Mouse (Mus musculus) c-Kit-positive CD71-positive TER-119-negative erythroid progenitor cells, embryonic 14.5 days (primary cell): ENCODE data around the gene 4930404N11Rik.

Experiments used
- DNase-seq: peaks from one replicate; pipeline ENCODE4 v3.0.0-alpha.2; 2013; ENCODE audit warnings: low read depth

4930404N11Rik gene

GRCm38 (mm10) chr10:81365672-81366476 lies at the start of gene 4930404N11Rik:
Gene 4930404N11Rik, minus strand, starts transcription at chr10:81365816.
- DNase-seq: no peak

DNA sequence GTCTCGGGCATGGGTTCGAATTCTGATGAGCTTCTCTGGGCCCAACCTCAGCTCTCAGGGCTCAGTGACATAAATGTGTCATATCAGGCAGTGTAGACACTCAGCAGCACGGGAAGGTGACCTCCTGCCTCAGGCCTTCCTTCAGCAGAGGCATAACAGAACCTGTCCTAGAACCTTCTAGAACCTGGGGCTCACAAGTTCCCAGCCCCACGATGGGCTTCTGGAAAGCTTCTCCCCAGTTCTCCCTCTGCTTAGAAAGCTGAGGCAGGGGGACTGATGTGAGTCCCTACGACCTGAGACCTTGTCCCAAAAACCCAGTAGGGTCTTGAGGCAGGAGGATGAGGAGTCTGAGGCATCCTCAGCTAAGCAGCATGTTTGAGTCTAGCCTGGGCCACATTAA lies 49.5 kb upstream of the 4930404N11Rik start:
- DNase-seq: no peak

DNA sequence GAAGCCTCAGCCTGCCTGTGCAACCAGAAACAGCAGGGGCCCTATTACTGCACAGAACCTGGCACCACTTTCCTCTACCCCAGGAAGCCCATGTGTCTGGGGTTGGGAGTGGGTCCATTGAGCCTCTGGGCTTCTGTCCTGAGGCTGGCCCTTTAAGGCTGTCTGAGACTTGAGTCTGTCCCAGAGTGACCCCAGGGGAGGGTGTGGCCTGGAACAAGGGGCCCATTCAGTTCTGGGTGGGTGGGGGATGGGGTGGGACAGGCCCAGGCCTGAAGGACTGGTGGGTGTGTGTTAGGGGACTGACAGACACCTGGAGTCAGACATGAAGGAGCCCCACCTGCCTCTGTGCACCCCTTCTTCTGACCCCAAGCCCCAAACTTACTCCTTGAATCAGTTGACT lies 49.1 kb upstream of the 4930404N11Rik start:
- no peak for DNase-seq

DNA sequence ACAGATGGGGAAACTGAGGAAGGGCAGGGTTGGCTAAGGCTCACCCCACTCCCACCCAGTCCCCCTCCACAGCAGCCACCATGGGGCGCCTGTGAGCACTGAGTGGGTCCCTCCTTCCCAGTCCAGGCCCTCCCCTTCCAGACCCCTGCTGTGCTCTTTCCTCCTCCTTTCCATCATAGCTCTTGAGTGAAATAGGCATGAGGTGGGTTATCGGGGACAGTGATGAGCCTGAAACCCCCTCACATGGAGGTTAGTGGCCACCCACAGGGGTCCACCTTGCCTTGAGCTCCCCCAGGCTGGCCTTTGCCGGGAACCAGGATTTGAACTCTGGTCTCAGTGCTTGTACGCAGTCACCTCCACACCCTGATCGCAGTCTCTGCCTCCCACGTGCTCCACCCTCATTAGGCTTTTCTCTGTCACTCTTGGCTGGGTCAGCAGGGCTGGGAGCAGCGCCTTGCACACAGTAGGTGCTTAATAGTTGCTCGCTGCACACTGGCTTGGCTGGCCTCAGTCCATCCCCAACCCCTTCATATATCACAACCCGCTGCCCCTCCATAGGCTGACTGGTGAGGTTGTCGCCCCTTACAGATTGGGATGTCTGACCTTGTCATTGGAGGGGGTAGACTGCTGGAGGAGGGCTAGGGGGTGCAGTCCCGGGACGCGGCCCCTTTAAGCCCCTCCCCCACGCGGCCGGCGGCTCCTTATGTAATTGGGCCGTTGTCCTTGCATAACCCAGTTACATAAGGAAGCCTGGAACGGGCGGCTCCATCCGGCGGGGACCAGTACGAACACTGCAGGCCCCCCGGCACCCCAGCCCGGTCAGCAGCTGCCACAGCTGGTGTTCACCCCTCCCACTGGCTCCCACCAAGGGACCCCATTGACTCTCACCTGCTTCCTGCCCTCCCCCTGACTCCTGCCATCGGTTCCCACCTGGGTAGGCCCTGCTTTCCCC lies 48.0 kb upstream of the 4930404N11Rik start:
- no peak for DNase-seq

DNA sequence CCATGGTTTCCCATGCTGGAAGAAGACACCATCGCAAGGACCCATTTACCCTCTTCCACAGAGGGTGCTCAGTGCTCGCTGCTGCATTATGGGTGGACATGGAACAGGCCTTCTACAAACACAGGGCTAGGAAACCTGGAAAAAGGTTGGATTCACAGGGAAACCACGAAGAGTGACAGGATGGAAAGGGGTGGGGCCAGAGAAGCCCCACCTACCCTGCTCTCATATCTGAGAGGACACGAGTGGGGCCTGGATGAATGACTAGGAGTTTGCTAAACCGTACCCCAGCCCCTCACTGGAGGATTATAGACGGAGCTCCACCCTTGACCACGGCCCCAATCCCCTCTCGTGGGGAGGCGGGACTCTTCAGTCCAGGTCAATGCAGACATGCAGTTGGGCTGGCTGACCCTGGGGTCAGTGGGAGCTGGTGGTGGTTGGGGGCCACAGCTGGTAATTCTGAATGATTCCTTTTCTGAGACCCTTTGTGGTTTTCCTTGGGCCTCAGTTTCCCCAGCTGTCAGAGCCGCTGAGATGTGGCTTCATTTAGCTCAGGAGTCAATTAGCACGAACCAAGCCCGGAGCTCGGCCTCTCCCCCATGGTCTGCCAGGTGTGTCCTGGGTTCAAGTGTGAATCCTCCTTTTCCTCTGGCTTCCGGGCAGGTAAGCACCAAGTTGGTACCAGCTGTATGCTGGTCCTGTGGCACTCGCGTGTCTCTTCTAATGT lies 47.1 kb upstream of the 4930404N11Rik start:
- DNase-seq: no peak

DNA sequence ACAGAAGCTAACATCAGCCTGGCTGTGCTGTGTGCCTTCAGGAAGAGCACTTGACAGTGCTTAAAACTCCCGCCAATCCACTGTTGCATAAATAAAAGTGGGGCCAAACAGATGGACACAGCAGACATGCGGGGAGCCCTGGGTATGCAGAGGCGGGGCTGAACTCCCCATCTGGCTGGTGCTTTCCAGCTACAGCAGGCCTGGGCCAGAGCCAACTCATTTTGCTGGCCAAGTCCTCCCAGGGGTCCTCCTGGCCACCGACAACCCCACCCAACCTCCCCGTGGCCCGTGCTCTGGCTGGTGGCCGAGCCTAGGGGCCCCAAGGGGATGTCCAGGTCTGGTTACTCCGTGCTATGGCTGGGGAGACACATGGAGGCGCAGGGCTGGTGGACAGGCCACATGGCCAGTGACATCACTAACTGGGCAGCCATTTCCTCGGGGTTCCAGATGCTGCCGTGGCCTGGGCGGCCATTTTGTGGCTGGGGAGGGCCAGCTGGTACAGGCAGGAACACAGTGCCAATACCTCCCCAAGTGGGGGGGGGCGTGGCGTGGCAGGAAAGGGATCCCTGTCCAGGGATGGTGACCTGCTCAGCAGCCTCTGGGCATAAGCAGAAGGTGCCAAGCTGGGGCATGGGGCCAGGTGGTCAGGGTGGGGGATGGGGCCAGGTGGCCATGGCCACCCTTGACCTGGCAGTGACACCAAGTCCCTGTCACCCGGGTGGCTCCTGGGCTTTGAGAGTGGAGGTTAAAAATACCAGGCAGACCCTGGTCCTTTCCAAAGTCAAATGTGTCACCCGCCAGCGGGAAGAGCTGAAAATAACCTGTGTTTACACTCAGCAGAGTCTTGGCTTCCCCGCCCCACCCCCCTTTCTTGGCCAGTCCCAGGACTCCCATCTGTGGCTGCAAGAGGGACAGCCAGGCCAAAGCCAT lies 46.1 kb upstream of the 4930404N11Rik start:
- no peak for DNase-seq

DNA sequence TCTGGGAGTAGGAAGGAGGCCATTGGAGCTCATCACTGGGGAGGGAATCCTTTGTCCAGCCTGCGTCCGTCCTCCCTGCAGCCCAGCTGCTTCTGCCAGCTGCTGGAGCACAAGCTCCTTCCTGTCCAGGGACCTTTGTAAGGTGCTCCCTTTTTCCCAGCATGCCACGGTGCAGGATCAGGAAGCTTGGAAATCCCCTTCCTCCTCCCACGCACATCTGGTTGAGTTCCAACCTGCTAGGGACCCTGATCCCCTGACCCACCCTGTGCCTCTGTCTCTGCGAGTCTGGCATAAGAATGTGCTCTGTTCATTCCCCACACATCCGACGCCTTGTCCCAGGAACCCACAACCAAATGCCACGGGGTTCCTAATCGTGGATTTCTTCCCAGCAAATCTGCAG lies 45.4 kb upstream of the 4930404N11Rik start:
- DNase-seq: no peak

GRCm38 (mm10) chr10:81410350-81410749 lies 44.7 kb upstream of the 4930404N11Rik start:
- DNase-seq: no peak

DNA sequence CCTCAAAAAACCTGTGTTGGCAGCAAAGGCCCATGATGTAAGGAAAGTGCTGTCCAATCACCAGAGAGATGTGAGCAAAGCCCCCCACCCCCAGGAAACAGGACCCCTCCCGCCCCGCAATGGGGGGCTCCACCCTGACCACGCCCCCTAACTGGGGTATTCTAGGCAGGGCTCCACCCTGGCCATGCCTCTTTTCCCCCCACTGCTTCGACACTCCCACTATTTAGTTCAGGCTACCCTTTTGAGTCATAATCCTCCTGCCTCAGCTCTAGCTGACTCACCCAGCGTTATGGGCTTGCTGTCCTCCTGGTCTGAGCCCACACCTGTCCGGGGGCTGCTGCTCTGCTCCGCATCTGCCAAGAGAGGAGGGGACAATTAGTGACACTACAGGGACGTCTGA lies 43.7 kb upstream of the 4930404N11Rik start:
- no peak for DNase-seq

- DNase-seq: peak; percentile 76
Measured at GRCm38 (mm10) chr10:81408871-81409291, 43.3 kb upstream of the 4930404N11Rik start.

DNA sequence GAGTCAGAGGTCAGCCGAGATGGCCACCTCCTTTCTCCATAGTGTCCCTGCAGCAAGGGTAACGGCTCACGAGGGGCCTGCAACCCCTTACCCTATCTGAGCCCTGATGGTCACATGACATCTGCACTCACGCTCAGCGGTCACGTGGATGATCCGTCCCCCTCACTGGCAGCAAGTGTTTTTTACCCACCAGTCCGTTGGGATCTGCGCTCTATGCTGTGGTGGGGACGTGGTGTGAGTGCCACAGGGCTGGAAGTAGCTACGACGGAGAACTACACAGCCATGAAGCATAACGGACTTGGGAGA lies 42.8 kb upstream of the 4930404N11Rik start:
- no peak for DNase-seq

DNA sequence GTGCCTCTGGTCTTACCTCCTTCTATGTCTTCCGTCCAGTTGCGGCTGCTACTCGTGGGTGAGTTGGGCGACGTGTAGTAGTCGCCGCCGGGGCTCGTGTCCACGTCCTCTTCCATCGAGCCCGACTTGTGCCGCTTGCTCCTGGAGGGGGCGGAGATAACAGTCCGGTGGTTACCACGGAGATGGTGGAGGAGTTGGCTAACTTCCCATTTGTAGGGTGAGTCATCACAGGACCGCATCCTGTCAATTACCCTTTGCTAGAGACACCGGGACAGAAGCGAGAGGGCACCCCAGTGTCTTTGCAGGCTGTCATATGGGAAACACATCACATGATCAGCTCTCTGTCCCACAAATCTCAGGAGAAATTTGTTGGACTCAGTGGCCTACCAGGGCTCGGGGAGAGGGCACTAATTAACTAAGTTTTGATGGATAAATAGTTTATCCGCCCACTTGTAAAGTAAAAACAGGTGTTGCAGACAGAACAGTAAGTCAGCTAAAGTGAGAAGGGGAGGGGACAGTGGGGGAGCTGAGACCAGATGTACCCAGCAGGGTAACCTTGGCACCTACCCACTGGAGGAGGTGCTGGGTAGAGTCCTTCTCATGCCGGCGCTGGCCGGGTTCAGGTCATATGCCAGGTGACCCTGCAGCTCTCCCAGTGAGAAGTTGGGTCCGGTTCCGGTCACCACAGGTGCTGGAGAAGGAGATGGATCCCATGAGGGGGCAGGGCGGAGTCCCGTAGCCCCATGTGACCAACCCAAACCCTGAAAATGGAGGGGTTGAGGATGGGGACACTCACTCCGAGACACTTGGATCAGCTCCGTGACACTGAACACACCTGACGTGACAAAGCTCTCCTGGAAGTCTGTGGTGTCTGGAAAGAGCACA lies 42.2 kb upstream of the 4930404N11Rik start:
- peak; percentile 58 for DNase-seq

GRCm38 (mm10) chr10:81406504-81407440 lies 41.2 kb upstream of the 4930404N11Rik start:
- DNase-seq: no peak

DNA sequence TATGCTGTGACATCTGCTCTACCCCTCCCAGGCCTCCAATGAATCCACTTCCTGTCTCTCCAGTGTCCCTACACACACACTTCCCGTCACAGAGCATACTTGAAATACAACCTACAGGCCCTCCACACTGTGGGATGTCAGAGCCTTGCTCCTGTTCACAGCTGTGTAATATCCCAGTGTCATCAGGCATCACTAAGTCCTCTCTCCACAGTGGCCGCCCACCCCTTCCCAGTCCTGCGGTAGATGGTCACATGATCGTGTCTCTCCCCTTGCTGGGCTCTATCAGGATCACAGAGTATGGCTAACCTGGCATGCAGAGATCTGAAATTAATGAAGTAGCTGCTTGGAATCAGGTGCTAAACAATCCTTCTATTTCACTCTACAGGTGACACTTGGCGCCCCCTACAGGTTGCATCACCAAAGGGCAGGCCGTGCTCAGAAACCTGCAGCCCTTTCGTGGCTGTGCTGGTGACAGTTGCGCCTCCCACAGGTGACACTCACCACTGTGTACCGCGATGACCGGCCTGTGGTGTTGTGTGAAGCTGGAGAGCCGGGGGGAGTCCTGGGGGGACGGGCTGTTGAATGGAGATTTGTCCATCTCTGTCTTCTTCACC lies 40.1 kb upstream of the 4930404N11Rik start:
- DNase-seq: no peak

DNA sequence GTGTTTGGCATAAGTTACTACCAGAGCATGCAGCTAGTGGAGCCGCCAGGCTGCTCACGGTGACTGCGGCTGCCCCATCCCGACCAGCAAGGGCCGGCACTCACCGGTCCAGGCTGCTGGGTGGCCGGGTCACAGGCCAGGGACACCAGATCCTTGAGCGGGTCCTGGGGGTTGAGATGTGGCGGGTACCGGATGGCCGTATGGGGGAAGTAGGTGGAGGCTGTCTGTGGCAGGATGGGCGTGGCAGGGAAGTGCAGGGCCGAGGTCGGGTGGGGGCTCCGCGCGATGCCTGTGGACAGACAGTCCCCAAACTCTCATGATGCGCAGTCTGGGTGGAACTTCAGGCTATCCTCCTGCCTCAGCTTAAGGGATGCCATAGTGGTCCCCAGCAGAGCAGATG lies 39.1 kb upstream of the 4930404N11Rik start:
- DNase-seq: no peak

GRCm38 (mm10) chr10:81404082-81404481 lies 38.5 kb upstream of the 4930404N11Rik start:
- no peak for DNase-seq

GRCm38 (mm10) chr10:81403511-81403910 lies 37.9 kb upstream of the 4930404N11Rik start:
- DNase-seq: no peak

GRCm38 (mm10) chr10:81402227-81402765 lies 36.7 kb upstream of the 4930404N11Rik start:
- DNase-seq: no peak
